Mouse (Mus musculus) ES-E14 (cell line): ENCODE results near the gene 2210011C24Rik.

Experiments used
- MAFK ChIP-seq: IDR thresholded peaks from 2 replicates; pipeline ENCODE4 v1.6.1; 2014; ENCODE audit warnings: mild to moderate bottlenecking, low read depth, low read length, inconsistent platforms; ENCODE audit not compliant: insufficient read depth
- ZNF384 ChIP-seq: IDR thresholded peaks from 2 replicates; pipeline ENCODE4 v1.6.1; 2012; ENCODE audit warnings: low read depth, low read length, inconsistent platforms

DNA sequence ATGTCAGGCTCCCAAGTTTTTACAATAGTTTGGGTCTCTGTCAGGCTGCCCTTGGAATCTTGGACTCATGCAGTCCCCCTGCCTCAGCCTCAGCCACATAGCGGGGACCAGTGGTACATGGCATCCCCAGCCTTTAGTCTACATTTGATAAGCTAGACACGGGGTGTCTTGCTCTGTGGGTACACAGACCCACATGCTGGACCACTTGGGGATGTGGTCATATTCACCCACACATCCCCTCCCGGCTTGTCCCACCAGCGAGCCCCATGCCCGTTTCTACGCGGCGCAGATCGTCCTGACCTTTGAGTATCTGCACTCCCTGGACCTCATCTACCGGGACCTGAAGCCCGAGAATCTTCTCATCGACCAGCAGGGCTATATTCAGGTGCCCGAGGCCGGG lies 21.8 kb downstream of the 2210011C24Rik start:
- TF ChIP-seq ZNF384 (no peak), MAFK (no peak)
